ENCODE assay signal across 8 mouse cellular contexts in the genomic region with DNA sequence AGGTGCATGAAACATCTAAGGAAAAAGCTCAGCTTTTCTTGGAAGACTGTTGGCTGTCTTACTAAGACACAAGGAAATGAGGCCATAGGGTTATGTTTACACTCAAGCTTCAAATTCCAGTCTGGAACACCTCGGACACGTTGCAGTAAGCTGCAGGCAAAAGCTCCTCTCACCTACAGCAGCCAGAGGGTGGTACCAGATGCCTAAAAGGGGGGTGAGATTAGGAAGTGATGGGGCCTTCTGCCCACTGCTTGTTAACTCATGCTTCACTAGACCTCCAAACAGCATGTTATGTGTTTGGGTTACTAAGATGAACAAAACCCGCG. TPM values are rescaled to one million over a fixed set of nuclear protein-coding genes. Genes with fewer than 3 reads are reported as not detected.
DNase-seq lines count a peak whose midpoint lies in the region; ATAC-seq and TF ChIP-seq lines count a peak whose summit lies in the region.

No protein-coding gene starts in this region.

- 21% methylated on average over 4 of the region's 4 CpGs for WGBS in spleen, adult 2 months
- 22% methylated on average over 4 of the region's 4 CpGs for WGBS in forebrain, embryonic 11.5 days
- WGBS in liver, embryonic 11.5 days = 16% methylated on average over 4 of the region's 4 CpGs
- 20% methylated on average over 4 of the region's 4 CpGs for WGBS in stomach, embryonic 15.5 days

- H3K27ac ChIP-seq in spleen, adult 2 months (ENCODE audit: insufficient read depth, low read length) = peak overlapping the region; percentile 97
- peak overlapping the region; percentile 89 for H3K27ac ChIP-seq in forebrain, embryonic 11.5 days (ENCODE audit: low read depth, low read length)
- H3K27ac ChIP-seq in liver, embryonic 11.5 days (ENCODE audit: low read depth, low read length) = peak overlapping the region; percentile 80
- H3K27ac ChIP-seq in stomach, embryonic 15.5 days = peak overlapping the region; percentile 96

- H3K4me1 ChIP-seq in spleen, adult 2 months (ENCODE audit: control insufficient read depth, insufficient read depth, insufficient read length) = no peaks in the 10 kb centered on the region
- H3K4me1 ChIP-seq in forebrain, embryonic 11.5 days (replicated peaks; ENCODE audit: control insufficient read depth, insufficient read depth, low read length) = no peaks in the 10 kb centered on the region
- no peaks in the 10 kb centered on the region for H3K4me1 ChIP-seq in liver, embryonic 11.5 days (replicated peaks; ENCODE audit: control insufficient read depth, insufficient read depth, low read length)
- no peaks in the 10 kb centered on the region for H3K4me1 ChIP-seq in stomach, embryonic 15.5 days

- H3K36me3 ChIP-seq in spleen, adult 2 months (ENCODE audit: control insufficient read depth, insufficient read depth, low read length) = peaks cover 3% of the 10 kb centered on the region; the same call in 1 of the 2 replicates
- no peaks in the 10 kb centered on the region for H3K36me3 ChIP-seq in forebrain, embryonic 11.5 days (ENCODE audit: control insufficient read depth, insufficient read depth, low read length)
- no peaks in the 10 kb centered on the region for H3K36me3 ChIP-seq in liver, embryonic 11.5 days (ENCODE audit: control insufficient read depth, insufficient read depth, low read length)
- no peaks in the 10 kb centered on the region for H3K36me3 ChIP-seq in stomach, embryonic 15.5 days

- peak overlapping the region; percentile 69 for H3K9ac ChIP-seq in forebrain, embryonic 11.5 days (ENCODE audit: low read length)
- peak overlapping the region; percentile 74 for H3K9ac ChIP-seq in liver, embryonic 11.5 days (ENCODE audit: low read depth, low read length)
- H3K9ac ChIP-seq in stomach, embryonic 15.5 days = no peak overlapping the region

- peak overlapping the region; percentile 99 for H3K4me3 ChIP-seq in spleen, adult 2 months (ENCODE audit: extremely low read depth, insufficient read depth, insufficient read length)
- peak overlapping the region; percentile 47 for H3K4me3 ChIP-seq in forebrain, embryonic 11.5 days (ENCODE audit: low read depth, low read length)
- peak overlapping the region; percentile 60 for H3K4me3 ChIP-seq in liver, embryonic 11.5 days (ENCODE audit: low read depth, low read length)
- H3K4me3 ChIP-seq in stomach, embryonic 15.5 days (replicated peaks) = peak overlapping the region; percentile 57

- no peak for TF ChIP-seq POLR2A in spleen, adult 2 months (IDR thresholded peaks at IDR 0.05; ENCODE audit: low read depth, low read length)

- DNase-seq in spleen, adult 2 months (ENCODE audit: low read depth in 1 of 2, low spot score in 2 of 2) = no peak
- no peak for DNase-seq in spleen, adult 18-20 months
- no peak for DNase-seq in forebrain, embryonic 11.5 days (ENCODE audit: low spot score)
- no peak for DNase-seq in liver, embryonic 11.5 days (ENCODE audit: low spot score)
- no peak for DNase-seq in right cerebral cortex, postnatal 4 days
- DNase-seq in thymus, adult 18-20 months = no peak
- DNase-seq in retina, embryonic 14.5 days (ENCODE audit: low spot score) = no peak

- no peaks in the 10 kb centered on the region for H3K9me3 ChIP-seq in forebrain, embryonic 11.5 days (ENCODE audit: control insufficient read depth, low read length)
- no peaks in the 10 kb centered on the region for H3K9me3 ChIP-seq in liver, embryonic 11.5 days (ENCODE audit: control insufficient read depth, low read length)
- no peaks in the 10 kb centered on the region for H3K9me3 ChIP-seq in stomach, embryonic 15.5 days

- H3K4me2 ChIP-seq in forebrain, embryonic 11.5 days (ENCODE audit: low read depth, low read length, severe bottlenecking) = peak overlapping the region; percentile 37; the same call in 1 of the 2 replicates
- H3K4me2 ChIP-seq in liver, embryonic 11.5 days = peak overlapping the region; percentile 55
- peak overlapping the region; percentile 51 for H3K4me2 ChIP-seq in stomach, embryonic 15.5 days

- no peaks in the 10 kb centered on the region for H3K27me3 ChIP-seq in spleen, adult 2 months (ENCODE audit: control insufficient read depth, insufficient read depth, low read length)
- no peaks in the 10 kb centered on the region for H3K27me3 ChIP-seq in forebrain, embryonic 11.5 days (ENCODE audit: control insufficient read depth, insufficient read depth, low read length)
- no peaks in the 10 kb centered on the region for H3K27me3 ChIP-seq in liver, embryonic 11.5 days (replicated peaks; ENCODE audit: control insufficient read depth, insufficient read depth, low read length)
- no peaks in the 10 kb centered on the region for H3K27me3 ChIP-seq in stomach, embryonic 15.5 days (replicated peaks)

- TF ChIP-seq CTCF in spleen, adult 2 months (IDR thresholded peaks at IDR 0.05; ENCODE audit: extremely low read depth, insufficient read depth, insufficient read length, insufficient replicate concordance) = no peak

- ATAC-seq in forebrain, embryonic 11.5 days (replicated peaks; ENCODE audit: low FRiP score) = peak; percentile 70; the same call in 1 of the 2 replicates
- ATAC-seq in liver, embryonic 11.5 days (replicated peaks; ENCODE audit: low FRiP score) = peak; percentile 46; the same call in 1 of the 2 replicates
- ATAC-seq in stomach, embryonic 15.5 days (ENCODE audit: insufficient read depth, low FRiP score, low read depth) = peak; percentile 29; the same call in 1 of the 2 replicates

RNA-seq across cellular contexts. Expression of gene Htatsf1, which starts 0.6 kb away (rescaled TPM):
- polyA plus RNA-seq in spleen, adult 2 months (2012; rRNA removed) = 7.5 and 11.2 TPM in 2 replicates
- 81.2 and 82.8 TPM in 2 replicates for polyA plus RNA-seq in forebrain, embryonic 11.5 days (2014; fragmentation: Nextera tagmentation; extraction: Ambion mirVana)
- polyA plus RNA-seq in liver, embryonic 11.5 days (2014; fragmentation: Nextera tagmentation; extraction: Ambion mirVana) = 50.6 and 55.4 TPM in 2 replicates
- polyA plus RNA-seq in stomach, embryonic 15.5 days (2015; fragmentation: Nextera tagmentation; extraction: Ambion mirVana) = 66.2 and 67.7 TPM in 2 replicates

RNA-seq across cellular contexts. Expression of gene Brs3, which starts 9.9 kb away (rescaled TPM):
- not detected in 2 replicates for polyA plus RNA-seq in spleen, adult 2 months (2012; rRNA removed)
- not detected in 2 replicates for polyA plus RNA-seq in forebrain, embryonic 11.5 days (2014; fragmentation: Nextera tagmentation; extraction: Ambion mirVana)
- not detected in 2 replicates for polyA plus RNA-seq in liver, embryonic 11.5 days (2014; fragmentation: Nextera tagmentation; extraction: Ambion mirVana)
- 0.04 and 0.06 TPM in 2 replicates for polyA plus RNA-seq in stomach, embryonic 15.5 days (2015; fragmentation: Nextera tagmentation; extraction: Ambion mirVana)

RNA-seq across cellular contexts. Expression of gene Vgll1, which starts 35.1 kb away (rescaled TPM):
- not detected in 2 replicates for polyA plus RNA-seq in spleen, adult 2 months (2012; rRNA removed)
- 0.35 TPM in 1 of 2 replicates, not detected in the other for polyA plus RNA-seq in forebrain, embryonic 11.5 days (2014; fragmentation: Nextera tagmentation; extraction: Ambion mirVana)
- not detected in 2 replicates for polyA plus RNA-seq in liver, embryonic 11.5 days (2014; fragmentation: Nextera tagmentation; extraction: Ambion mirVana)
- polyA plus RNA-seq in stomach, embryonic 15.5 days (2015; fragmentation: Nextera tagmentation; extraction: Ambion mirVana) = 0.17 TPM in 1 of 2 replicates, not detected in the other

Comparison
In these comparisons a context has a peak if more than half of its experiments do, and no peak if none do; other contexts are left out.
1. H3K4me3 ChIP-seq: peak in every context shown above with its lines; median percentile 99 in spleen, adult 2 months; 60 in liver, embryonic 11.5 days; 57 in stomach, embryonic 15.5 days; 47 in forebrain, embryonic 11.5 days.